Mouse (Mus musculus) colon, adult 2 months (tissue): ENCODE results near the gene Ccdc88b. TPM values are rescaled to one million over a fixed set of nuclear protein-coding genes. Genes with fewer than 3 reads are reported as not detected.

ENCODE experiments used
- polyA plus RNA-seq: library from polyadenylated mRNA; depleted of rRNA; stranded (reverse); fragments of >200 nt; gene quantifications from 2 replicates; pipeline ENCODE4 v1.2.3, GENCODE M21; 2012; rRNA removed

Ccdc88b gene
- 10.2 and 12.4 TPM in 2 replicates for polyA plus RNA-seq

GRCm38 (mm10) chr19:6858031-6858430, at the start of gene Ccdc88b:
Gene Ccdc88b (minus strand): TSS chr19:6858211.

GRCm38 (mm10) chr19:6840475-6841291, 17.3 kb downstream of the Ccdc88b start, which contains the start of gene Rps6ka4:
Gene Rps6ka4 (minus strand): TSS chr19:6840636.

Other genes starting within 250 kb of the Ccdc88b start
- 39.1 and 51.7 TPM in 2 replicates for gene Rps6ka4, start 17.6 kb downstream of the Ccdc88b start, polyA plus RNA-seq
- gene Trmt112, start 51.5 kb upstream of the Ccdc88b start, polyA plus RNA-seq: 75.3 and 86.1 TPM in 2 replicates
- 163 and 170 TPM in 2 replicates for gene Prdx5, start 51.9 kb upstream of the Ccdc88b start, polyA plus RNA-seq
- 242 and 258 TPM in 2 replicates for gene Esrra, start 63.6 kb upstream of the Ccdc88b start, polyA plus RNA-seq
- 0.42 TPM in 1 of 2 replicates, not detected in the other for gene Catsperz, start 67.2 kb upstream of the Ccdc88b start, polyA plus RNA-seq
- 0.08 TPM in 1 of 2 replicates, not detected in the other for gene Kcnk4, start 76.3 kb upstream of the Ccdc88b start, polyA plus RNA-seq
- gene Bad, start 83.7 kb upstream of the Ccdc88b start, polyA plus RNA-seq: 119 and 145 TPM in 2 replicates
- gene Gpr137, start 84.3 kb upstream of the Ccdc88b start, polyA plus RNA-seq: 103 and 166 TPM in 2 replicates
- 159 and 169 TPM in 2 replicates for gene Ppp1r14b, start 116.8 kb upstream of the Ccdc88b start, polyA plus RNA-seq
- gene Plcb3, start 118.3 kb upstream of the Ccdc88b start, polyA plus RNA-seq: 335 and 360 TPM in 2 replicates
- gene Fkbp2, start 122.3 kb upstream of the Ccdc88b start, polyA plus RNA-seq: 58.5 and 60.7 TPM in 2 replicates
- gene Vegfb, start 129.4 kb upstream of the Ccdc88b start, polyA plus RNA-seq: 40.7 and 51.0 TPM in 2 replicates
- 61.9 and 65.0 TPM in 2 replicates for gene Dnajc4, start 134.4 kb upstream of the Ccdc88b start, polyA plus RNA-seq
- 90.8 and 103 TPM in 2 replicates for gene Nudt22, start 137.9 kb upstream of the Ccdc88b start, polyA plus RNA-seq
- 18.5 and 19.6 TPM in 2 replicates for gene Trpt1, start 137.9 kb upstream of the Ccdc88b start, polyA plus RNA-seq
- gene Fermt3, start 161.3 kb upstream of the Ccdc88b start, polyA plus RNA-seq: 14.6 and 15.7 TPM in 2 replicates
- gene Stip1, start 181.8 kb upstream of the Ccdc88b start, polyA plus RNA-seq: 24.6 and 30.5 TPM in 2 replicates
- gene Macrod1, start 198.6 kb upstream of the Ccdc88b start, polyA plus RNA-seq: 61.6 and 63.0 TPM in 2 replicates
- 0.71 and 0.73 TPM in 2 replicates for gene Flrt1, start 247.5 kb upstream of the Ccdc88b start, polyA plus RNA-seq